Mouse (Mus musculus): Measurements from ENCODE around the gene Cnn2. TPM values are rescaled to one million over a fixed set of nuclear protein-coding genes. Genes with fewer than 3 reads are reported as not detected.

The Cnn2 gene
- polyA plus RNA-seq, 1 experiment from 2014 or later: 40.0 TPM

DNA sequence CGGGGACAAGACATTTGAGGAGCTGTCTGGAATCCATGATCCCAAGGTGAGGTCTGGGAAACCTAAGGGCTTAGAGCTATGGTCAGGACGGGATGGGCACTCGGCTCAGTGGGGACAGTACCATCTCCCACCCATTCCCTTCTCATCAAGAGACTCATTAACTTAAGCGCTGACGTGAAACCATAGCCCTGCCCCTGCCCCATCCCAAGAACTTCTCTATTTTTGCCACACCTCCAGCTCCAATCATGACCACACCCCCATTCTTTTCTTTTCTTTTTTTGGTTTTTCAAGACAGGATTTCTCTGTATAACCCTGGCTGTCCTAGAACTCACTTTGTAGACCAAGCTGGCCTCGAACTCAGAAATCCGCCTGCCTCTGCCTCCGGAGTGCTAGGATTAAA is 13.7 kb upstream of the Cnn2 start:
- no peaks in the 10 kb centered on the region; the same call in 1 of the 2 replicates for H3K4me1 ChIP-seq (ENCODE audit: control insufficient read depth, insufficient read depth, low read length)
- H3K27ac ChIP-seq (ENCODE audit: low read depth, low read length): no peak overlapping the region
- no peaks in the 10 kb centered on the region for H3K9me3 ChIP-seq (replicated peaks; ENCODE audit: control insufficient read depth, low read length)
- peaks cover 53% of the 10 kb centered on the region for H3K36me3 ChIP-seq (ENCODE audit: control insufficient read depth, insufficient read depth, low read length)
- H3K4me3 ChIP-seq (ENCODE audit: low read depth, low read length): no peak overlapping the region
- no peak overlapping the region for H3K9ac ChIP-seq (ENCODE audit: low read length)
- ATAC-seq (no peak), DNase-seq (ENCODE audit: low spot score) (no peak)
- peaks cover 28% of the 10 kb centered on the region for H3K27me3 ChIP-seq (replicated peaks; ENCODE audit: control insufficient read depth, insufficient read depth, low read length)
- 92% methylated on average over 8 of the region's 8 CpGs for WGBS
- H3K4me2 ChIP-seq (ENCODE audit: low read length): no peak overlapping the region

DNA sequence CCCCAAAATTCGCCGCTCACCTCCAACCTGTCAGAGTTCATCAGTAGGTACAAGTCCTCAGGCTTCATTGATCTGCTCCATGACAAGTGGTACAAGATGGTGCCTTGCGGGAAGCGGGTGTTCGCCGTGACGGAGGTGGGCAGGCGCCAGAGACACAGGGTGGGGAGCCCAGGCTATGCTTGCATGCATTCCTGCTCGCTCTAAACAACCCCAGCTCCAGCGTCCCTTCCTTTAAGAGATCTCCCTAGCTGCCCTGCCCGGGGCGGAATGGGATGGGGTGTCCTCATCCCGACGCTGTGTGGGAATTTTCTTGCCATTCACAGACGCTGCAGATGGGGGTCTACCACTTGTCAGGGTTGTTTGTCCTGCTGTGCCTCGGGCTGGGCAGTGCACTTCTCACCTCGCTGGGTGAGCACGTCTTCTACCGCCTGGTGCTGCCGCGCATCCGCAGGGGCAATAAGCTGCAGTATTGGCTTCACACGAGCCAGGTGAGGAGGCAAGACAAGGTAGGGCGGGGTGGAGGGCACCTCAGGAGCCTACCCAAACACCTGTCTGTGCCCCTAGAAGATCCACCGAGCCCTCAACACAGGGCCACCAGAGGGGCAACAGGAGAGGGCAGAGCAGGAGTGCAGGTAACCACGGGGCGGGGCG is 12.2 kb upstream of the Cnn2 start:
- DNase-seq (ENCODE audit: low spot score): no peak
- no peaks in the 10 kb centered on the region for H3K4me1 ChIP-seq (ENCODE audit: control insufficient read depth, insufficient read depth, low read length)
- no peak overlapping the region for H3K4me3 ChIP-seq (ENCODE audit: low read depth, low read length)
- no peak for ATAC-seq
- H3K36me3 ChIP-seq (ENCODE audit: control insufficient read depth, insufficient read depth, low read length): peaks cover 64% of the 10 kb centered on the region
- H3K9me3 ChIP-seq (replicated peaks; ENCODE audit: control insufficient read depth, low read length): no peaks in the 10 kb centered on the region
- no peak overlapping the region for H3K4me2 ChIP-seq (ENCODE audit: low read length)
- WGBS: 87% methylated on average over 28 of the region's 28 CpGs
- no peak overlapping the region for H3K9ac ChIP-seq (ENCODE audit: low read length)
- no peak overlapping the region for H3K27ac ChIP-seq (ENCODE audit: low read depth, low read length)
- peaks cover 16% of the 10 kb centered on the region for H3K27me3 ChIP-seq (replicated peaks; ENCODE audit: control insufficient read depth, insufficient read depth, low read length)

DNA sequence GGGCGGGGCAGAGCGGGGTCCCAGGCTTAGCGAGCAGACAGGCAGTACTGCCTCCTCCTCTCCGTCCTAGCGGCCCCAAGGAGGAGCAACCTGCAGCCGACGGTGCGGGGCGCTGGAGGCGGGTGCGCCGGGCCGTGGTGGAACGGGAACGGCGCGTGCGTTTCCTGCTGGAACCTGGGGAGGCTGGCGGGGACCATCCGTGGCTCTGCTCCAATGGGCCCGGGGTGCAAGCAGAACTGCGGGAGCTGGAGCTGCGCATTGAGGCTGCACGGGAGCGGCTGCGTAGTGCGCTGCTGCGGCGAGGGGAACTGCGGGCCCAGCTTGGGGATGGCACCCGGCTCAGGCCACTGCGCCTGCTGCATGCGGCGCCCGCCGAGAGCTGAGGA is 11.7 kb upstream of the Cnn2 start:
- no peak overlapping the region for H3K4me2 ChIP-seq (ENCODE audit: low read length)
- H3K36me3 ChIP-seq (ENCODE audit: control insufficient read depth, insufficient read depth, low read length): peaks cover 69% of the 10 kb centered on the region
- DNase-seq (ENCODE audit: low spot score) (no peak), ATAC-seq (no peak)
- H3K9ac ChIP-seq (ENCODE audit: low read length): no peak overlapping the region
- no peaks in the 10 kb centered on the region for H3K4me1 ChIP-seq (ENCODE audit: control insufficient read depth, insufficient read depth, low read length)
- H3K27me3 ChIP-seq (replicated peaks; ENCODE audit: control insufficient read depth, insufficient read depth, low read length): peaks cover 11% of the 10 kb centered on the region; the same call in 1 of the 2 replicates
- no peaks in the 10 kb centered on the region for H3K9me3 ChIP-seq (replicated peaks; ENCODE audit: control insufficient read depth, low read length)
- no peak overlapping the region for H3K4me3 ChIP-seq (ENCODE audit: low read depth, low read length)
- H3K27ac ChIP-seq (ENCODE audit: low read depth, low read length): no peak overlapping the region
- 81% methylated on average over 36 of the region's 36 CpGs for WGBS

DNA sequence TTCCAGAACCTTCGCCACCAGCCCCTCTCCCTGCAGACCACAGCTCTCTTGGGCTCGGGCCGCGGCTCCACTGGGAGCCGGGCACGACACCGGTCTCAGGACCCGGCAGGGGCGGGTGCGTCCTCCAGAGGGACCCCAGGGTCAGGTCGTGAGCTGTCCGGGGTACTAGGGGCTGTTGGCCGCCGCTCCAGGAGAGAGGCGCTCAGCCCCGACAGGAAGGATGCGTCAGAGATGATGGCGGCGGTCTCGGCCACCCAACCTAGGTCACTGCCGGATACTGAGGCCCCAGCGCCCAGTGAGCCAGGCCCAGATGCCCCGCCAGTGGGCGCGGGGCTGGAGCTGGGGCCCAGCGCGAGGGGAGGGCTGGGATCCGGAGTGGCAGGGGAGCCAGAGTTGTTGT is 11.1 kb upstream of the Cnn2 start:
- Histone ChIP-seq H3K27me3 (replicated peaks; ENCODE audit: control insufficient read depth, insufficient read depth, low read length) (0 out of 2 replicates have a peak, but pooled peaks cover 5% of the 10 kb centered on the region), H3K36me3 (ENCODE audit: control insufficient read depth, insufficient read depth, low read length) (peaks cover 69% of the 10 kb centered on the region), H3K9me3 (replicated peaks; ENCODE audit: control insufficient read depth, low read length) (no peaks in the 10 kb centered on the region), H3K4me3 (ENCODE audit: low read depth, low read length) (no peak overlapping the region), H3K4me2 (ENCODE audit: low read length) (no peak overlapping the region), H3K4me1 (ENCODE audit: control insufficient read depth, insufficient read depth, low read length) (0 out of 2 replicates have a peak, but pooled peaks cover under 1% of the 10 kb centered on the region), H3K27ac (ENCODE audit: low read depth, low read length) (no peak overlapping the region), H3K9ac (ENCODE audit: low read length) (no peak overlapping the region)
- WGBS: 85% methylated on average over 27 of the region's 28 CpGs
- no peak for DNase-seq (ENCODE audit: low spot score)
- ATAC-seq: no peak

DNA sequence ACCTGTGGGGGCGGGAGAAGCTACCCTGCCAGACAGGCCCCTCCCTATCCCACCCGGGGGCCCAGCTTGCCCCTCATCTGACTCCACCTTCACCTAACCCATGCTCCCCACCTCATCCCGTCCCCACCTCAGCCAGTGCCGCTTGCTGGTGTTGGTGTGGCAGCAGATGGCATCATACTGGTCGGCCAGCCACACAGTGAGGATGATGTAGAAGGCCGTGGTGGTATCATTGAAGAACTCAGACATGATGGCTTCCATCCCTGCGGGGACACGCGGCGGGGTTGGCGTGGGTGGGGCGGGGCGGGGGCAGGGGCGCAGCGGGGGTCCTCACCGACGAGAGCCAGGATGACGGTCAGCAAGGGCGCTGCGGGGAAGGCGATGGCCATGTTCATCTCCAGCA is 10.3 kb upstream of the Cnn2 start:
- Histone ChIP-seq H3K36me3 (ENCODE audit: control insufficient read depth, insufficient read depth, low read length) (peaks cover 69% of the 10 kb centered on the region), H3K4me1 (ENCODE audit: control insufficient read depth, insufficient read depth, low read length) (peaks cover 8% of the 10 kb centered on the region), H3K9me3 (replicated peaks; ENCODE audit: control insufficient read depth, low read length) (no peaks in the 10 kb centered on the region), H3K27me3 (replicated peaks; ENCODE audit: control insufficient read depth, insufficient read depth, low read length) (no peaks in the 10 kb centered on the region), H3K4me3 (ENCODE audit: low read depth, low read length) (no peak overlapping the region), H3K4me2 (ENCODE audit: low read length) (no peak overlapping the region), H3K9ac (ENCODE audit: low read length) (no peak overlapping the region), H3K27ac (ENCODE audit: low read depth, low read length) (no peak overlapping the region)
- DNase-seq (ENCODE audit: low spot score) (no peak), ATAC-seq (no peak)
- 96% methylated on average over 21 of the region's 21 CpGs for WGBS

DNA sequence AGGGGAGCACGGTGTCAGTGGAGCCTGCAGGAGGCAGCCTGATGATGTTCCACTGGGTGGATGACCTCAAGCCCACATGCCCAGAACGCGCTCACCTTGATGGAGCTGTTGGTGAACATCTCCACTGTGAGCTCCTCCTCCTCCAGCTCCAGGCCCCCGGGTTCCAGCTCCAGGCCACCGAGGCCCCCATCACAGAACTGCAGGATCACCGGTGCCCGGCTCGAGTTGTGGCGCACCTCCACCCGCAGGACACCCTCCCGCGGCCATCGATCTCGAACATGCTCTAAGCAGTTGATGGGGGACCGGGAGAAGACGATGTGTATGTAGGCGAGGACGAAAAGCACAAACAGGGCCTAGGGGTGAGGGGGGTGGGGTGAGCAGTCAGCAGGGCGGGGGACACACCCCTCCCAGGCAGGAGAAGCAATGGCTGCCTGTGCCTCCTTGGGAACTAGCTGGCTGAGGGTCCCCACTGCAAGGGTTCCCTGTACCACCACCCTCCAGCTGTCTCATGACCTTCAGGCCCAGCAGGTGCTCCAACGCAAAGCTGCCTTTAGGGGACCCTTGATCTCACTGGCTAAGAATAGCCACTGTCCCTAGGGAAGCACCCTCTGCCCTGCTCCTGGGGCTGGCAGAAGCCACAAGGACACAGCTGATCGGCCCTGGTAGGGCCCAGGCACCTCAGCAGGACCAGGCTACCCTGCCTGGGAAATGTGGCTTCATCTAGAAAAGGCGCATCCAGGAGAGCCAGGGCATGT is 8.8 kb upstream of the Cnn2 start:
- Histone ChIP-seq H3K9me3 (replicated peaks; ENCODE audit: control insufficient read depth, low read length) (no peaks in the 10 kb centered on the region), H3K4me1 (ENCODE audit: control insufficient read depth, insufficient read depth, low read length) (peaks cover 13% of the 10 kb centered on the region), H3K27me3 (replicated peaks; ENCODE audit: control insufficient read depth, insufficient read depth, low read length) (no peaks in the 10 kb centered on the region), H3K4me3 (ENCODE audit: low read depth, low read length) (no peak overlapping the region), H3K9ac (ENCODE audit: low read length) (no peak overlapping the region), H3K36me3 (ENCODE audit: control insufficient read depth, insufficient read depth, low read length) (peaks cover 63% of the 10 kb centered on the region), H3K4me2 (ENCODE audit: low read length) (no peak overlapping the region), H3K27ac (ENCODE audit: low read depth, low read length) (no peak overlapping the region)
- ATAC-seq (no peak), DNase-seq (ENCODE audit: low spot score) (no peak)
- 91% methylated on average over 22 of the region's 22 CpGs for WGBS

DNA sequence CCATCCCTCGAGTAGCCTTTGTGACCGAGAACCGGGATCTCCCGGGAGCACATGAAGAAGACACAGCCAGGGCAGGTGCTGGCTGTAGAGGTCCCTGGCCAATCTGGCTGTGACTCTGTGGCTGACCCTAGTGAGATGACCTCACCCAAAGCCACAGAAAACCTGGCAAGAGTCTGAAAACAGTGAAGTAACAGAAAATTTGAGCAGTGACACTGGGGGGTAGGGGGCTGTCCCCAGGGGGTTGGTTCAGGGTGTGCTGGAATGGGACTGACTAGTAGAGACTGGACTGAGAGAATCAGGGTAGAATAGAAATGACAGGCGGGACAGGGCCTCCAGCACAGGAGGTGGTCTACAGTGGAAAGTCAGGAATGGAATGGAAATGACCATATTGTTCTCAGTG is 5.2 kb upstream of the Cnn2 start:
- Histone ChIP-seq H3K9ac (ENCODE audit: low read length) (peak overlapping the region; percentile 87), H3K27me3 (replicated peaks; ENCODE audit: control insufficient read depth, insufficient read depth, low read length) (peaks cover 15% of the 10 kb centered on the region), H3K4me2 (ENCODE audit: low read length) (peak overlapping the region; percentile 95), H3K4me1 (ENCODE audit: control insufficient read depth, insufficient read depth, low read length) (peaks cover 20% of the 10 kb centered on the region), H3K36me3 (ENCODE audit: control insufficient read depth, insufficient read depth, low read length) (peaks cover 31% of the 10 kb centered on the region), H3K4me3 (ENCODE audit: low read depth, low read length) (peak overlapping the region; percentile 73), H3K27ac (ENCODE audit: low read depth, low read length) (no peak overlapping the region), H3K9me3 (replicated peaks; ENCODE audit: control insufficient read depth, low read length) (no peaks in the 10 kb centered on the region)
- ATAC-seq (no peak), DNase-seq (ENCODE audit: low spot score) (no peak)
- WGBS: 77% methylated on average over 5 of the region's 5 CpGs

DNA sequence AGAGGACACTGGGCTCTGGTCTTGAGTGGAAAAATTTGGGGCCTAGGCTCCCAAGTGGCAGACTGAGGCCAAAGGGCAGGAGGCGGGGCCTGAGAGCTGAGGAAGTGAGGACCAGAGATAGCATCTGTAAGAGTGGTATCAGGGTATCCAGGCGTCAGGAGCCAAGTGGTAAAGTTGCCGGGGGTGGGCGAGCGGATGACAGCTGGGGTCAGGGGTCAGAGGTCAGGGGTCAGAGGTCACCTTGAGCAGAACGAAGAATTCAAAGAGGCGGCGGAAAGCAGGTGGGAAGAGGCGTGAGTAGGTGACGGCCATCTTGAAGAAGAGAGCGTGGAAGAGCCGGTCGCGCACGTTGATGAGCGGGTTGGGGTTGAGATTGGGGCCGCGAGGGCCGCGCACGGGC is 4.7 kb upstream of the Cnn2 start:
- Histone ChIP-seq H3K4me1 (ENCODE audit: control insufficient read depth, insufficient read depth, low read length) (peaks cover 22% of the 10 kb centered on the region), H3K27me3 (replicated peaks; ENCODE audit: control insufficient read depth, insufficient read depth, low read length) (peaks cover 20% of the 10 kb centered on the region)
- WGBS: 2% methylated on average over 16 of the region's 21 CpGs

More for the DNA sequence above, 4.7 kb upstream of the Cnn2 start:
- Histone ChIP-seq H3K9me3 (replicated peaks; ENCODE audit: control insufficient read depth, low read length) (no peaks in the 10 kb centered on the region), H3K9ac (ENCODE audit: low read length) (peak overlapping the region; percentile 87), H3K27ac (ENCODE audit: low read depth, low read length) (peak overlapping the region; percentile 95), H3K4me2 (ENCODE audit: low read length) (peak overlapping the region; percentile 95), H3K4me3 (ENCODE audit: low read depth, low read length) (peak overlapping the region; percentile 73), H3K36me3 (ENCODE audit: control insufficient read depth, insufficient read depth, low read length) (peaks cover 26% of the 10 kb centered on the region)
- DNase-seq (ENCODE audit: low spot score): peak; percentile 53
- ATAC-seq: 0 out of 2 replicates have a peak, but pooled peaks have one; percentile 3
